Mouse (Mus musculus) kidney, adult 8-10 months (tissue): ENCODE measurements at regions not wholly inside any gene's neighbourhood (a gene's known extent, or its start where the extent isn't known, plus 50 kb on each side); places are given as distances from the start of the nearest gene placed in this dataset.

Source experiments
- DNase-seq, 2 experiments: peaks; one replicate each; pipeline ENCODE4 v3.0.0; 2022

DNA sequence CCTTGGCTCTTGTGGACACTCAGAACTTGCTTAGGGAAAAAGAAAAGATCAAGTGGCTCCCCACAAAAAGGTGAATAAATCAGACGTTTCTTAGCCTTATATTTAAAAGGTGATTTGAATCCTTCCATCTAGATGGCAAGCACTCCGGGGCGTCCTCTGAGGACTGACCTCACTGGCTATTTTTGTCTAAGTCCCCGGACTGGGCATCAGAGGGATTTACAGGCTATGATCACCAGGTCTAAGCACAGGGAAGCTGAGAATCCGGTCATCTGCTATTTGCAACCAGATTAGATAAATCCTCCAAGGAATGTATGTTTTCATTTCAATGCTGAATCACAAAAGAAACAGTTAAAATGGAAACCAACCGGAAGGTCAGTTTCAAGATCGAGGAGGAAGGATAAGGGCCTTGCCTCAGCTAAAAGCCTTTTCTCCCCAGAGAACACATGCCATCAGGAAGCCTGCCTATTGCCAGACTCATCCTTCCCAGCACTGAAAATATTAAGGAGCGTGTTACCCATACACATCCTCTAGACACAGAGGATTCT is 342.1 kb downstream of the Lpin1 start:
- no peak for DNase-seq

DNA sequence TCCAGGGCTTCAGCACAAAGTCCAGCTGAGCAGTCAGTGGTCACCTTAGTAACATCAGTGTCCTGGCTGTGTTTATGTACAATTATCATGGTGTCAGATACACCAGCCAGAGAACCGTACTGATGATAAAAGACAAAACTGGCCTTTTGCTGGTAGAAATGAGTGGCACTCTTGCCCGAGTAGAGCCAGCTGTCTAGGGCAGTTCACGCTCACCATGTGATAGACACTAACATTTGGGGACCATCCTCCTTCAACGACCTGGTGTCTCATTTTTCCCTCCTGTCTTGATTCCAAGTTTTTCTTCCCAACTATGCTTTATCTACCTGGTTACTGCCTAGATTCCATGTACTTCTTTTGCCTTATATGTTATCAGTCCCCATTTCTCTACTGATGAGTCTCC is 349.3 kb downstream of the Lpin1 start:
- no peak for DNase-seq

DNA sequence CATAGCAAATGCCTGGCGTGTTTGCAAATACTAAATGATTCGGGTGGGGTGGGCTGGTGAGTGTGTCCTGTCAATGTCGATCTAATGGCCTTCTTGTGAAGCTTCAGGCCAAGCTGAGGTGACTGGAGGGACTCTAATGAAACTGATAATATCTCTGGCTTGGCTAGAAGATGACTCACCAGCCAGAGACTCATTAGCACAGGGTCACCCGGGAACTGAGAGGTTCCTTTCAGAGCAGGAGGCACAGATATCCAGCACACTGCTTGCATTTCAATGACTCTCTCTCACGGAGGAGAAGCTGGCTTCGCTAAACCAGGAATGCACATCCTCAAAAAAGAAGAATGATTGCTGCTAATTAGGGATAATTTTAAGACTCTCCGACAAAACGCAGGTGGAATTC is 349.8 kb downstream of the Lpin1 start:
- no peak for DNase-seq

DNA sequence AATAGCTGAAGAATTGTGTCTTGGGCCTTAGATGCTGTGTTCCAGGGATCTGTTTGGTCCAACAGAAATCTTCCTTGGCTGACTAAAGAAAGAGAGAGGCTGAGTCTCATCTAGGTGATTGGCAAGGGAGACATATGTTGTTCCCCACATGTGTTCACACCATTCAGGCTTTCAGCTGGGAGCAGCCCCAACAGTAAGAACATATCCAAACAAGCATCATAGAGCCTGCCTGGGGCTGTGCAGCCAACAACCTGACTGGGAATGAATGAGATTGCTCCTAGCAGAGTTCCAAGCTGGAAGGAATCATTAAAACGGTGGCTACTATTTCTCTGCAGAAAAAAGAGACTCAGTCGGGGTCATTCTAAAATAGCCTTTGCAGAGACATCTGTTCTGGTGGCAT is 350.3 kb downstream of the Lpin1 start:
- DNase-seq, result no peak

DNA sequence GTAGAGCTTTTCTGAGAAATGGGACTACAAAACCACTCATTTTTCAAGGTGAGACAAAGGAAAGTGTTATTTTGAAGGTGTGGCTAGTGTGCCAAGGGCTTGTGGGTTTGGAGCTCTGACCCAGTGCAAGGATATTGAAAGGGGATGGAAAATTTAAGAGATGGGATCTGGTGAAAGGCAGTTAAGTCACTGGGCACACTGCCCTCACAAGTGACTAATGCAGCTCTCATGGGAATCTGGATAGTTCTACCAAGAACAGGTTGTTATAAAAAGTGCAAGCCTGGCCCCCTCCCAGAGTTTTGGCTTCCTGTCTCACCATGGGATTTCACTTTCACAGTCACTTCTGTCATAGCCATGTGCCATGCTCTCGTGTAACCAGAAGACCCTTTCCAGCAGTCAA is 360.1 kb downstream of the Lpin1 start:
- no peak for DNase-seq

DNA sequence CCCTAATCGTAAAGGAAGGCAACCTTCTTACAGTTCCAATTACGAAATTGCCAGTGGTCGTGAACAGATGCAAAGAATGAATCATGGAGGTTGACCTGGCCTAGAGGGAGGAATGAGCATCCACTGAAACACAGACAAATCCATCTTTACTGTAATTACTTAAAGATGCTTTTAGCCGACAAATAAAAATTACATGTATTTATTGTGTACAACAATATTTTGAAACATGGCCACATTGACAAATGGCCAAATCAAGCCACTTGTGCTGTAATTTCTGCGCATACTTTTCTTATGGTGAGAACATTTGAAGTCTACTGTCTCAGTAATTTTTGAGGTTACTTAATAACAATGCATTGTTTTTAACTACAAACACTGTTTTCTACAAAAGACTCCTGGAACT is 360.7 kb downstream of the Lpin1 start:
- no peak for DNase-seq

DNA sequence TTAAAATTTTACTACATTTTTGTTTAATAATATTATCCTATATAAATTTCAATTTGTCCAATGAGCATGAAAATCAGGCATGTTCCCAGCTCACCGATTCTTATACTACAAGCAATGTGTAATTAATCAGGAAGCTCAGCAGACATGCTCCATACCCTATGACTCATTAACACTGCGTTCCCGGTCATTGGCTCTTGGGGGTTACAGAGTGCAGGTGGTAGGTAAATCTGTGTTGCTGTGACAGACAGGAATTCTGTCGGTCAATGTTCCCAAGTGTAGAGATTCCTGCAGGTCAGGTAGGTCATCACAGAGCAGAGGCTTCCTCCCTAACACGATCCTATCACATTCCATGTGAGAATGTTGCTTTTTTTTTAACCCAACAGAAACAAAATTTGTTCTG is 371.0 kb downstream of the Lpin1 start:
- DNase-seq, result no peak

DNA sequence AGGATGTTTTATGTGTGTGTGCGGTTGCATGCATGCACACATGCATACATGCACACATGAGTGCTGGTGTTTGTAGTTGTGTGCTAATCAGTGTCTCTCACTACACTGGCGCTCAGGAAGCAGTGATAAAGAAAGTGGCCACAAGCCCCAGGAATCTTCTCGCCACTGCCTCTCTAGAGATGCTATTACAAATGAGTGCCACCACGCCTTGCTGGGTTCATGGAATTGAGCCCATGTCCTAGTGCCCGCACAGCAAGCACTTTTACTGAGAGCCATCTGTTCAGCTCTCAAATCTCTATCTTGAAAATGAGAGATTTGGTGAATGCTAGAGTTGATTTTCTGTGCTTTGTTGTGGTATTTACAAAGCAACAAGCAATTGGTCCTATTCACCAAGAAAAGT is 373.3 kb downstream of the Lpin1 start:
- no peak for DNase-seq

DNA sequence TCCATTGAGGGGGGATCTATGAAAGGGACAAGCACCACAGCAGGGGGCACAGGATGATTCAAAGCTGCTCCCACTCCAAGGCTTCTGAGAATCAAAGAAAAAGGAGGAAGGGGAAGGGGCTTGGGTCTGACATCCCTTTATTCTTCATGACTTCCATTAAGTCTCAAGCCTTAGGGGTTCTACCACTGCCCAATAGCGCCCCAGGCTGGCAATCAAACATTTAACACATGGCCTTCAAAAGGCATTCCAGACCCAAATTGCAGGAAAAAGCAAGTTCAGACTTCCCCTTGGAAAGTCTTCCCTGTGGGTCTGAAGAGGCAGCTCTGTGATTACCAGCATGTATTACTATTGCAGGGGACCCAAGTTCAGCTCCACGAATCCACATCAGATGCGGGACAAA is 377.2 kb downstream of the Lpin1 start:
- DNase-seq, result no peak

DNA sequence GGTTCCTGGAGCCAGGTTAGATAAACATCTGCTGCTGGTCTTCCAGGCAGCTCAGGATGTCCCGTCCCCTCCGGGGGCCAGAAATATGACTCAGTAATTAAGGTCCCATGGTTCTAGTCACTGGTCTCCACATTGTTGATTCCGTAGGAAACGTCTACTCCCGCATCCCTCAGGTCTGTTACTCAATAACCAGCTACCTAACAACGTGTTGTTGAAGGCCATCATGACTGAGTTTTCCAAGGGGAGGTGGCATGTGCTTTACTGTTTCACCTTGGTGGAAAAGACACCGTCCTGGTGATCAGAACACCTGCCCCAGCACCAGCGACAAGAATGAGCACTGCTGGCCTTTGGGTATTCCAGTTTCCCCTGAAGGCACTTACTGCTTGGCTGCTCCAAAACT is 377.9 kb downstream of the Lpin1 start:
- DNase-seq, result peak in 1 of 2 experiments; percentile 26

DNA sequence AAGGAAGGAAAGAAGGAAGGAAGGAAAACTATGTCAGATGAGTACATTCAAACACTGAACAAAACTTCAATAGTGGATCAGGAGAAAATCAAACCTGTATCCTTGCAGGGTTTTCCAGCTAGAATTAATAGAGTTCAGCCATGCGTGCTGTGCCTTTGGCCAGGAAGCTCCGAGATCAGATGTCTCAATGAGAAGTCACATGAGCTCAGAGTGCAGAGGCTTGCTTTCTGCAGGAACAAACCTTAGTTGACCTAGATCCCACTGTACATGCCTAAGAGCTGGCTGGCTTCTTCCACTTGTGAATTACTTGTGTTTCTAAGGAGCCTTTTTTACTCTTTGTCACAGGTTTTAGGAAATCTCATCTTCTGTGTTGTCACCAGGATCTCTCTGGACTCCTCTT is 378.7 kb downstream of the Lpin1 start:
- DNase-seq, result peak; percentile 67 to 68

DNA sequence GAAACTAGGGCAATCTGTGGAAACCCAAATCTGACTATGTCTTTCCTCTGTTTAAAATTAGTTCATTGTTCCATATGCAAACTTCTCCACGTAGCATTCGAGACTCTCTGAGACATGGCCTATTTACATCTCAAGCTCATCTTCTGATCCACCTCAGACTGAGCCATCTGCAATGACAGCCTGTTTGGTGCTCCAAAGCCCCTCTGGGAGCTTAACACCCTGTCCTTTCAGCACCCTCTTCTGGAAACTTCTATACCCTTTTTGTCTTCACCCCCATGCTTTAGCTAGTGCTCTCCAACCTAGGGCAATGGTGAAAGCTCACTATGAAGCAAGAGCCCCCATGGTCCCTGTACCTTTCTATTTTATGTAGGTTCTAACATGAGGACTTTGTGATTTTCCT is 379.7 kb downstream of the Lpin1 start:
- no peak for DNase-seq

DNA sequence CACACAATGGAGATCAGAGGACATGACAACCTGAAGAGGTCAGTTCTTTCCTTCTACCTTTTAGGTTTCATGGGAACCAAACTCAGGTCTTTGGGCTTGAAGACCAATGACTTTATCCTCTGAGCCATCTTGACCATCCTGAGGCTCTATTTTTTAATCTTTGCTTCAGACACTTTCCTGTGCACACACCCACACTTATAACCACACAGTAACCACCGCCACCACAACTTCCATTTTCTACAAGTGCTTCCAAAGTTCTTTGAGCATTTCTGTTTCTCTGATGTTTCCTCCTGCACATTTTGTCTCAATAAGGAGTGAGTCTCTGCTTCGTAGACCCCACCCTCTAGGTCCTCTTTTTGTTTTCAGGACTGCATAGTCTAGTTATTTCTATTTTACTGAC is 385.3 kb downstream of the Lpin1 start:
- no peak for DNase-seq

DNA sequence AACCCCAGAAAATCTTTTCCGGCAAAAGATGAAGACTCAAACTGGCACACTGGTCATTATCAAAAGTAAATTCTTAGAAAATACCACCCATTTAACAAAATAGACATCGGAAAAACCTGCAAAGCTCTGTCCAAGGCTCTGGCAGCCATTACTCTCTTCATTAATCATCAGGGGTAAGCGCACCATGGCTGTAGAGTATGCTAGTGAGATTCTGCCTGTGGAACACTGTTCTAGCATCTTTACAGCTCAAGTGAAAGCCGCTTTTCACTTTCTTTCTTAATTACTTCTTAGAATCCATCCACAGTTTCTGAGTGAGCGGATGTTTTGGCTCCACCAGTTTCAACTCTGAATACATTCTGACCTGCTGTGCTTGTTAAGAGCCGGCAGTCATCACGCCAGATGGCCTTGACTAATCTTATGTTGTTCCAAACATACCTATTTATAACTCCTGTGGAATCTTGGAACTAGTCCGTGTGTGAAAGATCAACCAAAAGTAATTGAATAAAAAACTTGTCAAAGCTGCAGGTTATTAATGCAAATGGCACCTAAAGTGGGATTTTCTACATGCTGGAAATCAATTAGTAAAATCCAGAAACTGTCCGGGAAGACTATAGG is 387.8 kb downstream of the Lpin1 start:
- no peak for DNase-seq

DNA sequence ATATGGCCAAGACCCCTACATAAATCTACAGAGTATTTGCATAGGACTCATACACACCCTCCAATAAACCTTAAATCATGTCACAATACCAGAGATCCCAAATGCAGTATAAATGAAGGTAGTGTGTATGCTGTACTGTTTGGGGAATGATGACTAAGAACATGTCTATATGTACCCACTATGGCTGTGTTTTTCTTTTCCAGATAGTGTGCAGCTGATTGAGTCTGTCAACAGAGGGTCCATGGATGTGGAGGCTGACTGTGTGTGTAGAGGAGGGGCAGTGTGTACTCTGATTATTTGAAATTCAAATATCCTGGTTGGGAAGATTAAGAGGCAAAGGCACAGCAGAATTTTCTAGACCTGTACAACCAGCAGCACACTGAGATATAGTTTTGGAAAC is 388.6 kb downstream of the Lpin1 start:
- DNase-seq, result no peak

DNA sequence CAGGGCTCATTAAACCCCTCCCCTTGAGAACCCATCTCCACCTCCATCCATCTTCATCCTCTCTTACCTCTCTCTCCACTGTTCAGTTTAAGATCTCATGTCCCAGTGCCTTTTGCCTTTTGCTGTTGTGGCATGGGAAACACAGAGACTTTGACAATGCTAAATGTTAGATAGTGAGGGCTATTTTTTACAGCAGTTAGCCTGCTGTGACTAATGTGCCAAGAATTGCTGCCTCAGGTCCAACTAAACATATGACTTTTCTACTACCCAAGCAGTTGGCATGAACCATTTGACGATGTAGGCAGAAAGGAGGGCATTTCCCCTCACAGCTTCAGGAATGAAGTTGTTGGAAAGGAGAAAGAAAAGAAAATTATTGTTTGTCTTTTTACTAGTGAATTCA is 389.6 kb downstream of the Lpin1 start:
- DNase-seq, result peak in 1 of 2 experiments; percentile 46

DNA sequence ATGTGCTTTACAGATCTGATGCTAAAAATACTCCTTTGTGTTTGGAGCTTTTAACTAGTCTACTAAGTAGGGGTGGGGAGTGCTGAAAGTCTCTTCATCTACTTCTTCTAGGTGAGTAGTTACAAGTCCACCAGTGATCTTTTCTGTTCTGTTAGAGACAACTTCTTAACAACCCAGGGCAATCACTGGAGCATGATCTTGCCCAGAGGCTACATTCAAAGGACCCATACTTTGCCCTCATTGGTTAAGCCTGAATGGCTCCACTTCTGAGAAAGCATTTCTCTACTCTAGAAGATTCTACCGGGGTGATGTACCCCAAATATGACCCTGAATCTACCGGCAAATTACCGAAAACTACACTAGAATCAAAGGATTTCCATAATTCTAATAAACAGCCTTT is 390.2 kb downstream of the Lpin1 start:
- peak; percentile 45 to 61 for DNase-seq

DNA sequence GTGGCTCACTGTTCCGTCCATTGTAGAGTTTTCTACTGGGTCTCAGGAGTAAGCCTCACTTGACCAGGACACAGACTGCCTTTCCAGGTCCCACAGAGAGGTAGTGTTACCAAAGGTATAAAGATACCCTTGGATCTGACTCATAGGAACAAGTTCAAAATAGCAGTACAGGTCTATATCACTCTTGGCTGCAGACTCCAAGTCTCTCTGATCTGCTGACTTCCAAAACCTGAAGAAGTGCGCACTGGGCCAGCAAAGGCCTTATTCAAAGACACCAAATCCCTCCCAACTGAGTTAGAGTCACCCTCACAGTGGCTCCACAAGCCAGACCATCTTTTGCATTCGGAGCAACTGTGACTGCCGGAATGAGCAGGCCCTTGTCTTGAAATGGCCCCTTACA is 391.9 kb downstream of the Lpin1 start:
- no peak for DNase-seq

DNA sequence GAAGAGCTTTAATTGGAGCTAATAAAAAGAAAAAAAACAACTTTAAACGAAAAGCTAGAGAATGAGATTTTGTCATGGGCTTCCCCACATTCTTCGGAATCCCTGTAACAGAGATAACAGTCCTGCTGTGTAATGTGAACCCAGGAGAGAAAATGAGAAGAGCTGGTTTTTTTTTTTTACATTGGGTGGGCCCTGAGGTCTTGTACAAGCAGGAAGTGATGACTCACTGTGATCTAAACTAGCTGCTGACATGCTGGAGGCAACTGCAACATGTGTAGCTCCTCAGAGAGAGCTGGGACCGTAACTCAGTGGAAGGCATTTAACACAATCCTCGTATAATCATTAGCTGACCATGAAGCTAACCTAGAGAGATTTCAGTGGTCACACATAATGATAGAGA is 393.8 kb upstream of the Trib2 start:
- DNase-seq, result no peak

DNA sequence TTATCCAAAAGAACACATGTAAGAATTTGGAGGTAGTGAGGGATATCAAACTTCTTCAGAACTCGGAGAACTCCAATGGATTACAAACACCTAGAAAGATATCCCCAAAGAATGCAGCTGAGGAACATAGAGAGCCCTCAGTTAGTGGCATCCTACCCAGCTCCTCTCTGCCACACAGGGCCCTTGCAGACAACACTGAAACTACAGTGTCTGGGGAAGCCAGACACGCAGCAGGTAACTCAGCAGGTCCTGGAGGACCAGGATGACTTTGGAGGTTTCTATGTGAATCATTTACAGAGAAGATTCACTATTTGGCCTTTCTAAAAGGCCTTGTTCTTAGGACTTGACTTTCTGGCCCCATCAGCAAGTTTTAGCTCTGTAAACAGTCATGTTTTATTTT is 393.4 kb upstream of the Trib2 start:
- DNase-seq, result peak; percentile 29 to 54

DNA sequence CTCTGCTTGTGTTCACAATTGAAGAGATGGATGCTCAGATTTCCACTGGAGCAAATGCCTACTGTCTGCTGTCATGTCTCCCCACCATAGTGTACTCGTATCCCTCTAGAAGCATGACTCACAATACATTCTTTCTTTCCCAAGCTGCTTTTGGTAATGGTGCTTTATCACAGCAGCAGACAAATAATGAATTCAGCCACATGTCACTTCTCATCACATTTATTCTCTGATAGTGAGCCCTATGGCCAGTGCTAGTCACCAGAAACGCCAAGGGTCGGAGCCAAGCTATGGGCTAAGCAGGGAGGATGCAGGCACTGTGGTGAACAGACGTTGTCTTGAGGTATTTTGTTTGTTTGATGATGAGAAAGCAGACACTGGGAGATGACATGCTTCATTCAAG is 388.2 kb upstream of the Trib2 start:
- DNase-seq, result no peak

DNA sequence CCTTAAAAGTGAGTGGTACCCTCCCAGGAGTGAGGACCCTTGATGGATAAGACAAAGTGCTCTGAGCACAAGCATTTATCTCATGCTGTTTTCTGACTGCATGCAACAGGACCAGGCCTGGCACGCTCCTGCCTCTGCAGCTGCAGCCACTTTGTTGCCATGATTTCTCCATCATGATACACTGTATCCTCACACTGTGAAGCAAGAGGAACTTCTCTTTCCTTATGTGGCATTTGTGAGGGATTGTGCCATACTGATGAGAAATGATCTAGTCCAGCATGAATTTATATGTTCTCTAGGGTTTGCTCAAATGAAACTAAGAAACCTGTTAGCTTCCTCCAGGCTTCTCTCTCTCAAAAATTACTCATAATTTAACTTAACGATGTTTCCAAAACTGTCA is 380.2 kb upstream of the Trib2 start:
- DNase-seq, result no peak

DNA sequence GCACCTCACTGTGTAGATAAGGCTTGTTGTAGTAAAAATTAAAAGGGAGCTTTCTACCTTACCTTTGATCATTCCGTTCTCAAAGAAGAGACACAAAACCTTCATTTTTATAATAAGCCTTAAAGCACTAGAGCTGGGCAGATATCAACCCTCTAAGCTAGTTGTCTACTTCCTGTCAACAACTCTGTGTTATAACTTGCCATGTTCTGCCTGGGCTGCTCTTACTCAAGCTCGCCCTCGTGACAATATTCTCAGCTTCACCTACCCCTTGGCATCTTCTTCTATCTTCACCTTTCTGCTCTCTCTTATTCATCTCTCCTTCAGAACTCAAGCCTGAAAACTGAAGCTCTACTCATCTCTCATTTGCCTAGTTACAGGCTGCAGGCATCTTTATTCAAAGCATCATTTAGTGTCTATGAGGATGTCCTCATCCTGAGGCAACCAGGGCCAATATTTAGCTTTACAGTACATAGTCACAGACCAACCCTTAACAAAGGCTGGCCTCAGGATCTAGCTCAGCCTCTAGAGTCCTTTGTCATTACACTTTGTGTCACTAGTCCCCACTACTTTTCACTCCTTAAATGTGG is 375.2 kb upstream of the Trib2 start:
- DNase-seq, result no peak

DNA sequence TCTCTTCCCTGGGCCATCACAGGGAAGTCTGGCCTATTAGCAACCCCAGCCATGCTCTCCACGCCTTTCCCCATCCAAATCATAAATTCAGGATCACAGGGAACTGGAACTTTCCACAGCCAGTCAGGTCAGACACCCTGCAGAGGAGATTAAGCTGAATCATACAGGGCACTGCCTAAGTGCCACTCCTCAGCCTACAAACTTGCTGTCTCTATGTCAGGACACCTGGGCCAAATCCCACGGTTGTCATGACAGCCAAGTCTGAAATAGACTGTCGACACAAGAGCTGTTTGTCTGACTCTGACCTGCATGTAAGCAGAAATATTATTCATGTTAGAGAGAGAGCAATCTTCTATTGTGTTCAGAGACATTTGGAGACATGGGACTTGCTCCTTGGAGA is 374.0 kb upstream of the Trib2 start:
- no peak for DNase-seq

DNA sequence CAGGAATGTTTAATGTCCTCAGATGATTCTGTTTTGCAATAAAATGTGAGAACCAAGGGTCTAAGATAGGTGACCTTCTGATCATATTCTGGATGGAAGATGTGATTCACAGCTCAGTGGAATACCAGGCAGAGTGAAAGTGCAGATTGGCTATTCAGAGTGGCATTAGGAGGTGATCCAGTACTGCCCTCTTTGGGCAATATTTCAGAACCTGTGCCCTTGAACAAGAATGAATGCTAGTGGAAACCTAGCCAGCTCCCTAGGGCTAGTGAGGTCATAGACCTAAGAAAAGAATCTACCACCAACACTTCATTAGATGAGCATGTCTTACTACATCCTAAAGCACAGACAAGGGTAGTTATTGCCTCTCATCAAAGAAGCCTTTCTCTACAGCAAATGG is 372.7 kb upstream of the Trib2 start:
- peak in 1 of 2 experiments; percentile 14 for DNase-seq
